ENCODE assay signal across 12 mouse cellular contexts in the genomic region with DNA sequence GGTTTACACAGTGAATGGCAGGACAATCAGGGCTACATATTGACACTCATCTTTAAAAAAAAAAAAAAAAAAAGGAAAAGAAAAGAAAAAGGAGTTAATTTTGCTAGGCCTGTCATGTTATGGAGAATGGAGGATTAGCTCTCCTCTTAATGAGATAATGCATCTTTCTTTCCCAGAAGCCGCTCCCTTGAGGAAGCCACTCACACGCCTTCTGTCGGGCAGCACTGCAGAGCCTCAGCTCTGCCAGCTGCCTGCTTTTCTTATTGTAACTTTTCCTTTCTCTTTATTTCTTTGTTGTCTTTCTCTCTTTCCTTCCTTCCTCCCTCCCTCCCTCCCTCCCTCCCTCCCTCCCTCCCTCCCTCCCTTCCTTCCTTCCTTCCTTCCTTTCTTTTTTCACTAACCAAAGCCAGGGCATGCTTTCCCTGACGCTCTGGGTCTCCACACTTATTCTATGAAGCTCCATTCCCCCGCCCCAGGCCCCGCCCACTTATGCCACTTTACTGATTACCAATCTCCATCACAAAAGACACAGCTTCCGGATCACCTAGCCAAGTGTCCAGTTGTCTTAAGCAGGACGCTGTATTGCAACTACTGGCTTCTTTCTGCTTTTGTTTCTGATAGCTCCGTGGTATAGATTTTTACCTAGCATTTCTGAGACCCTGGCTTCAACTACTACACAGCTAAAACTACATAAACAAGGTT. TPM values are rescaled to one million over a fixed set of nuclear protein-coding genes. Genes with fewer than 3 reads are reported as not detected.
DNase-seq lines count a peak whose midpoint lies in the region; ATAC-seq and TF ChIP-seq lines count a peak whose summit lies in the region.
"Had no signal": no experiment of that assay in that cellular context is flagged by ENCODE, and none has a peak within 500 bp of the region (broad histone marks: within the 10 kb centered on the region; RNA-seq: fewer than 3 reads in every experiment).

No protein-coding gene starts in this region.

- ATAC-seq in hindbrain, embryonic 11.5 days (ENCODE audit: low FRiP score), result peak; percentile 74
- peak; percentile 37; the same call in 1 of the 2 replicates for ATAC-seq in midbrain, embryonic 14.5 days (ENCODE audit: low FRiP score, low TSS enrichment)
- ATAC-seq: intestine, postnatal 0 days had no signal

- H3K9me3 ChIP-seq in hindbrain, embryonic 11.5 days (ENCODE audit: control insufficient read depth, low read length), result no peaks in the 10 kb centered on the region
- H3K9me3 ChIP-seq in midbrain, embryonic 14.5 days (ENCODE audit: control insufficient read depth, low read length), result no peaks in the 10 kb centered on the region

- no peaks in the 10 kb centered on the region for H3K36me3 ChIP-seq in kidney, adult 2 months (ENCODE audit: control insufficient read depth, insufficient read depth, low read length)
- H3K36me3 ChIP-seq in hindbrain, embryonic 11.5 days (ENCODE audit: control insufficient read depth, insufficient read depth, low read length), result no peaks in the 10 kb centered on the region
- no peaks in the 10 kb centered on the region for H3K36me3 ChIP-seq in midbrain, embryonic 14.5 days (ENCODE audit: control insufficient read depth, insufficient read depth, low read length)

- no peak for TF ChIP-seq CTCF in kidney, adult 2 months (conservative IDR thresholded peaks at IDR 0.05; ENCODE audit: insufficient read depth, insufficient read length, low read depth, low read length)

- H3K27ac ChIP-seq in kidney, adult 2 months (ENCODE audit: insufficient read depth, low read depth, low read length), result peak overlapping the region; percentile 96
- H3K27ac ChIP-seq in hindbrain, embryonic 11.5 days (ENCODE audit: low read depth, low read length), result no peak overlapping the region
- no peak overlapping the region; the same call in 1 of the 2 replicates for H3K27ac ChIP-seq in midbrain, embryonic 14.5 days (replicated peaks; ENCODE audit: low read depth, low read length)

- H3K27me3 ChIP-seq in kidney, adult 2 months (replicated peaks; ENCODE audit: control insufficient read depth, insufficient read depth, low read length), result no peaks in the 10 kb centered on the region
- H3K27me3 ChIP-seq in hindbrain, embryonic 11.5 days (ENCODE audit: control insufficient read depth, insufficient read depth, low read length), result no peaks in the 10 kb centered on the region
- H3K27me3 ChIP-seq in midbrain, embryonic 14.5 days (ENCODE audit: control insufficient read depth, insufficient read depth, low read length), result no peaks in the 10 kb centered on the region

- 0 out of 2 replicates have a peak overlapping the region, but pooled peaks have one; percentile 5 for H3K4me2 ChIP-seq in hindbrain, embryonic 11.5 days (replicated peaks; ENCODE audit: low read depth, low read length)
- H3K4me2 ChIP-seq in midbrain, embryonic 14.5 days (ENCODE audit: low read length), result peak overlapping the region; percentile 48
- H3K4me2 ChIP-seq: heart, embryonic 11.5 days; liver, embryonic 11.5 days had no signal

- peak; percentile 38 for DNase-seq in kidney, adult 2 months
- DNase-seq in kidney, adult 18-20 months, result no peak
- DNase-seq in Muller cell, postnatal 12 days (ENCODE audit: inconsistent ontology term), result peak; percentile 56
- DNase-seq in hindbrain, embryonic 11.5 days (ENCODE audit: low spot score), result peak; percentile 51
- DNase-seq in midbrain, embryonic 14.5 days, result peak; percentile 65
- no peak for DNase-seq in spleen, postnatal 36 days (ENCODE audit: low spot score in 2 of 2)
- no peak for DNase-seq in layer of hippocampus, adult 18-20 months (ENCODE audit: low spot score in 2 of 2)
- DNase-seq in cerebellum, postnatal 36 days, result no peak
- DNase-seq: cerebellum, adult 11-12 months had no signal

- H3K4me1 ChIP-seq in kidney, adult 2 months (ENCODE audit: control insufficient read depth, insufficient read depth, low read length), result no peaks in the 10 kb centered on the region; the same call in 1 of the 2 replicates
- H3K4me1 ChIP-seq in hindbrain, embryonic 11.5 days (replicated peaks; ENCODE audit: control insufficient read depth, insufficient read depth, low read length), result no peaks in the 10 kb centered on the region
- H3K4me1 ChIP-seq in midbrain, embryonic 14.5 days (ENCODE audit: control insufficient read depth, insufficient read depth, low read length), result no peaks in the 10 kb centered on the region

- no peak overlapping the region for H3K4me3 ChIP-seq in kidney, adult 2 months (ENCODE audit: insufficient read depth, low read depth, low read length)
- no peak overlapping the region for H3K4me3 ChIP-seq in hindbrain, embryonic 11.5 days (ENCODE audit: low read depth, low read length)
- H3K4me3 ChIP-seq in midbrain, embryonic 14.5 days (replicated peaks; ENCODE audit: low read depth, low read length), result 0 out of 2 replicates have a peak overlapping the region, but pooled peaks have one; percentile 18

- H3K9ac ChIP-seq in hindbrain, embryonic 11.5 days (ENCODE audit: low read depth, low read length), result no peak overlapping the region
- no peak overlapping the region for H3K9ac ChIP-seq in midbrain, embryonic 14.5 days (replicated peaks; ENCODE audit: low read length)

- no peak for TF ChIP-seq POLR2A in kidney, adult 2 months (IDR thresholded peaks at IDR 0.05; ENCODE audit: low read depth, low read length)

- WGBS in kidney, adult 2 months, result 24% methylated on average over 8 of the region's 9 CpGs
- 16% methylated on average over 8 of the region's 9 CpGs for WGBS in hindbrain, embryonic 11.5 days
- 4% methylated on average over 9 of the region's 9 CpGs for WGBS in midbrain, embryonic 14.5 days

RNA-seq across cellular contexts. Expression of a gene that starts 23.8 kb away (rescaled TPM):
- polyA plus RNA-seq in kidney, adult 2 months (2012; rRNA removed), result 0.78 and 0.90 TPM in 2 replicates
- polyA plus RNA-seq in hindbrain, embryonic 11.5 days (2014; fragmentation: Nextera tagmentation; extraction: Ambion mirVana), result 2.5 and 2.6 TPM in 2 replicates
- polyA plus RNA-seq in midbrain, embryonic 14.5 days (2014; fragmentation: Nextera tagmentation; extraction: Ambion mirVana), result 1.1 and 1.2 TPM in 2 replicates
- total RNA-seq in layer of hippocampus, adult 18-20 months (2021), result 1 to 10 TPM; 4.1 to 4.6 TPM

RNA-seq across cellular contexts. Expression of a gene that starts 54.1 kb away (rescaled TPM):
- 33.3 and 48.2 TPM in 2 replicates for polyA plus RNA-seq in kidney, adult 2 months (2012; rRNA removed)
- polyA plus RNA-seq in hindbrain, embryonic 11.5 days (2014; fragmentation: Nextera tagmentation; extraction: Ambion mirVana), result 0.37 and 0.46 TPM in 2 replicates
- 4.7 and 6.0 TPM in 2 replicates for polyA plus RNA-seq in midbrain, embryonic 14.5 days (2014; fragmentation: Nextera tagmentation; extraction: Ambion mirVana)
- total RNA-seq in layer of hippocampus, adult 18-20 months (2021), result 10 to 100 TPM; 40.4 to 41.6 TPM

Comparison
In these comparisons a context has a peak if more than half of its experiments do, and no peak if none do; other contexts are left out.
1. DNase-seq: peak in kidney, adult 2 months (single experiment), Muller cell, postnatal 12 days (single experiment), hindbrain, embryonic 11.5 days (single experiment) and midbrain, embryonic 14.5 days (single experiment); none in kidney, adult 18-20 months (single experiment), spleen, postnatal 36 days (0 of 2), layer of hippocampus, adult 18-20 months (0 of 2) and cerebellum, postnatal 36 days (0 of 2).